Mouse (Mus musculus): ENCODE data around the gene 8030474K03Rik.

GRCm38 (mm10) chrX:101794342-101794741 lies at the start of gene 8030474K03Rik, which contains the start of gene Gm4779:
- TF ChIP-seq CTCF (IDR thresholded peaks at IDR 0.05; ENCODE audit: insufficient read depth, low read depth, low read length) (no peak), POLR2A (IDR thresholded peaks at IDR 0.05; ENCODE audit: insufficient read depth, low read depth, low read length) (no peak)

All from olfactory bulb, adult 2 months (tissue).